Mouse (Mus musculus): ENCODE results near the gene Arl5b.

Gene Arl5b

GRCm38 (mm10) chr2:15112741-15113140 is 63.5 kb downstream of the Arl5b start:
- DNase-seq = no peak

GRCm38 (mm10) chr2:15121217-15121680 is 72.1 kb downstream of the Arl5b start:
- DNase-seq = no peak

All from cerebellum, postnatal 25 days (tissue).